Mouse (Mus musculus) lung, embryonic 14.5 days (tissue): ENCODE data around the gene Vsx1. TPM values are rescaled to one million over a fixed set of nuclear protein-coding genes. Genes with fewer than 3 reads are reported as not detected.

ENCODE experiments used
- ATAC-seq: fragments of 200-750 bp; cut with Nextera tagmentation; 2 replicates; pipeline ENCODE4 v1.8.0; 2017; ENCODE audit warnings: mild to moderate bottlenecking, moderate TSS enrichment, moderate library complexity; ENCODE audit not compliant: insufficient read depth
- DNase-seq: peaks from one replicate; pipeline ENCODE4 v3.0.0-alpha.2; 2015
- H3K27ac ChIP-seq: fragments of 300-500 bp; sonication (generic); 2 replicates; pipeline ENCODE4 v1.5.1; 2014; ENCODE audit warnings: low read depth, mild to moderate bottlenecking, moderate library complexity
- H3K27me3 ChIP-seq: fragments of 300-500 bp; sonication (generic); 2 replicates; pipeline ENCODE4 v1.6.1; 2014; ENCODE audit warnings: low read length, control low read depth; ENCODE audit not compliant: insufficient read depth
- H3K36me3 ChIP-seq: fragments of 300-500 bp; sonication (generic); 2 replicates; pipeline ENCODE4 v1.6.1; 2014; ENCODE audit warnings: control low read depth; ENCODE audit not compliant: insufficient read depth
- H3K4me1 ChIP-seq: fragments of 300-500 bp; sonication (generic); 2 replicates; pipeline ENCODE4 v1.6.1; 2014; ENCODE audit warnings: antibody characterized with exemption, control low read depth; ENCODE audit not compliant: insufficient read depth
- H3K4me2 ChIP-seq: fragments of 300-500 bp; sonication (generic); 2 replicates; pipeline ENCODE4 v1.6.1; 2014; ENCODE audit warnings: mild to moderate bottlenecking
- H3K4me3 ChIP-seq: fragments of 300-500 bp; sonication (generic); 2 replicates; pipeline ENCODE4 v1.5.1; 2014; ENCODE audit warnings: low read depth, low read length
- H3K9ac ChIP-seq: fragments of 300-500 bp; sonication (generic); 2 replicates; pipeline ENCODE4 v1.6.1; 2014
- H3K9me3 ChIP-seq: fragments of 300-500 bp; sonication (generic); 2 replicates; pipeline ENCODE4 v1.6.1; 2016; ENCODE audit warnings: low read depth, low read length, control low read depth
- CTCF ChIP-seq: IDR thresholded peaks from 2 replicates; pipeline ENCODE4 v1.5.1; 2016; ENCODE audit warnings: antibody characterized with exemption, low read depth
- WGBS: fragments of 180-500 bp; shearing (Covaris S2); extraction: QIAGEN DNeasy Blood & Tissue Kit; methylation state at CpG from one replicate; pipeline ENCODE4 v1.1.7; 2014; 5-methylcytosine and 5-hydroxymethylcytosine counted together
- polyA plus RNA-seq: library from polyadenylated mRNA; unstranded; fragments of >200 nt; fragmentation: Nextera tagmentation; extraction: Ambion mirVana; gene quantifications from 2 replicates; pipeline ENCODE4 v1.2.1, GENCODE M21; 2014

Vsx1 gene
- polyA plus RNA-seq, 1 experiment from 2014 or later = not detected

GRCm38 (mm10) chr2:150667065-150667819 is 21.9 kb downstream of the Vsx1 start:
- Histone ChIP-seq H3K9ac (peak overlapping the region; percentile 61), H3K4me1 (peaks cover 6% of the 10 kb centered on the region; the same call in 1 of the 2 replicates), H3K36me3 (no peaks in the 10 kb centered on the region), H3K9me3 (no peaks in the 10 kb centered on the region), H3K4me2 (peak overlapping the region; percentile 97), H3K4me3 (peak overlapping the region; percentile 60), H3K27ac (0 out of 2 replicates have a peak overlapping the region, but pooled peaks have one; percentile 24), H3K27me3 (peaks cover 7% of the 10 kb centered on the region; the same call in 1 of the 2 replicates)
- TF ChIP-seq CTCF = no peak
- WGBS = 1% methylated on average over 17 of the region's 17 CpGs
- DNase-seq (no peak), ATAC-seq (peak; percentile 37)

DNA sequence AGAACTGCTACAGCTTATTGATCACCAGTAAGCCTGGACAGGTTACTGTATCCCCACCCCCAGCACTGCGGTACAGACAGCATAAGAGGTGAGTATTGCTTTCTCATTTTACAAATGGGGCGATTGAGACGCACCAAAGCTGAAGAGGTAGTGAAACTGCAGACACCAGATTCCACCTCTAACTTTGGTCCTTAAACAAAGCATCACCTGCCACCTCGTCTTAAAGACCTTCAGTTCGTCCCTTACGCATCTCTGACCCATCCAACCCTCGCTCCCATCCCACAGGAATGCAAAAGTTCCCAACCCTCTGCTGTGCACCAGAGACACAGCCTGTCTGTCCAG is 22.5 kb downstream of the Vsx1 start:
- Histone ChIP-seq H3K4me2 (peak overlapping the region; percentile 97), H3K9me3 (no peaks in the 10 kb centered on the region), H3K27me3 (peaks cover 7% of the 10 kb centered on the region; the same call in 1 of the 2 replicates), H3K4me3 (peak overlapping the region; percentile 60), H3K27ac (no peak overlapping the region), H3K9ac (no peak overlapping the region), H3K4me1 (peaks cover 6% of the 10 kb centered on the region; the same call in 1 of the 2 replicates), H3K36me3 (no peaks in the 10 kb centered on the region)
- no peak for ATAC-seq
- 31% methylated on average over 7 of the region's 7 CpGs for WGBS
- DNase-seq = no peak
- no peak for TF ChIP-seq CTCF

DNA sequence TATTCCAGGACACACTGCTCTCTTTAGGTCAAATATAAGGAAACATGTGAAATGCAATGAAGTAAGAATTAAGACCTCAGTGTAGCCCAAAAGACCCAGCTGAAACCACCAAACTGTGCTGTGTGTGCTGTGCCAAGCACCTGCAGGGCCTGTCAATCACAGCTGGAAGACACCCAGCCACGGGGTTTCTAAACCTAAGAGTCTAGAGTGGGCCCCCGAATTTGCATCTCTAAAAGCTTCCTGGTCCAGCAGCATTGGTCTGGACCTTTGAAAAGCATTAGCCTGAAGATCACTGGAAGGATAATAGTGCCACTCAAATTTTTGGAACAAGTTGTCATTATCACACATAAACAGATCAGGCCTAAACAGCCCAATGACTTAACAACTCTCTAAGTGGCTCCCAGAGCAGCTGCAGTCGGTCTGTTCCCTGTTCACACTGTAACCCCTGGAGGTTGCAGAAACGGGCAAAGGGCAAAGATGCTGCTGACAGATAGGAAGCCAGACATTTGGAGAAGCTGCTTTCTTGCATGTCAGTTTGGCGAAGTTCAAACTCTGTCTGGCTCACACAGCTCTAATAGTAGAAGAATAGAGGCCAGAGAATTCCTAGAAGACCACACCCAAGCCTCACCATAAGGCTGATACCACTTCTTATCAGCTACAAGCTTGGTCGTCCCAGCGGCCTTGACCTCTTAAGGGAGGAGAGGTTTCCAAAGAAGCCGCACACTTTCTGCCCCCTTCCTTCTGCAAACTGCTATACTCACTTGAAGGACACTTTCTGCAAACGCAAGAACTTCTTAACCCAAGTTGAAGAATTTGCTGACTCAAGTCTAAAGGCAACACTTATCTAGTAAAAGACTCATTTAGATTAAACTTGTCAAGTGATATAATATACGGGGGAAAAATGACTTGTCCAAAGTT is 23.4 kb downstream of the Vsx1 start:
- DNase-seq = no peak
- H3K36me3 ChIP-seq = no peaks in the 10 kb centered on the region
- no peak for TF ChIP-seq CTCF
- no peaks in the 10 kb centered on the region for H3K9me3 ChIP-seq
- H3K27ac ChIP-seq = no peak overlapping the region
- peaks cover 7% of the 10 kb centered on the region; the same call in 1 of the 2 replicates for H3K27me3 ChIP-seq
- no peak overlapping the region for H3K9ac ChIP-seq
- H3K4me3 ChIP-seq = no peak overlapping the region
- 39% methylated on average over 10 of the region's 10 CpGs for WGBS
- ATAC-seq = no peak
- peaks cover 6% of the 10 kb centered on the region; the same call in 1 of the 2 replicates for H3K4me1 ChIP-seq
- H3K4me2 ChIP-seq = peak overlapping the region; percentile 16; the same call in 1 of the 2 replicates

DNA sequence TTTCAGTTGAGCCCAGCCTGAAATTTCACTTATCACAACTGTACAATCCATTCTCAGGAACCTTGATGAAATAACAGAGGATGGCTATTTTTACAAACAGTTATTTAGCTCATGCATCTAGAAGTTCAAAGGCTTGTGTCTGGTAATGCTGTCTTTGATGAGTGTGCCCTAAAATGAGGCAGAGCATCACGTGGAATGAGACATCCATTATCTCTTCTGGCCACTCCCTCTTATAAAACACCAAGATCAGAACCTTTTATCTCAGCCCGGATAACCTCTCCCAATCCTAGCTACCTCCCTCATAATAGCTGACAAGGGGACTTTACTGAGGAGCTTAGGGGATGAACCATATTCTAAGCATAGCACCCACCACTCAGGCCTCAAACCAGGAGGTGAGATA is 24.2 kb downstream of the Vsx1 start:
- peaks cover 6% of the 10 kb centered on the region; the same call in 1 of the 2 replicates for H3K4me1 ChIP-seq
- H3K9me3 ChIP-seq = no peaks in the 10 kb centered on the region
- H3K4me3 ChIP-seq = no peak overlapping the region
- ATAC-seq (no peak), DNase-seq (no peak)
- peak overlapping the region; percentile 16; the same call in 1 of the 2 replicates for H3K4me2 ChIP-seq
- H3K27ac ChIP-seq = no peak overlapping the region
- H3K27me3 ChIP-seq = peaks cover 7% of the 10 kb centered on the region; the same call in 1 of the 2 replicates
- WGBS = 60% methylated on average over 2 of the region's 2 CpGs
- TF ChIP-seq CTCF = no peak
- no peaks in the 10 kb centered on the region for H3K36me3 ChIP-seq
- no peak overlapping the region for H3K9ac ChIP-seq

GRCm38 (mm10) chr2:150664152-150664920 is 24.8 kb downstream of the Vsx1 start:
- no peak overlapping the region for H3K27ac ChIP-seq
- H3K27me3 ChIP-seq = peaks cover 7% of the 10 kb centered on the region; the same call in 1 of the 2 replicates
- H3K36me3 ChIP-seq = no peaks in the 10 kb centered on the region
- H3K9me3 ChIP-seq = no peaks in the 10 kb centered on the region
- no peak for TF ChIP-seq CTCF
- no peak overlapping the region for H3K4me3 ChIP-seq
- 55% methylated on average over 5 of the region's 5 CpGs for WGBS
- H3K4me2 ChIP-seq = no peak overlapping the region
- DNase-seq (no peak), ATAC-seq (no peak)
- H3K4me1 ChIP-seq = peaks cover 6% of the 10 kb centered on the region; the same call in 1 of the 2 replicates
- no peak overlapping the region for H3K9ac ChIP-seq

GRCm38 (mm10) chr2:150663255-150663654 is 25.9 kb downstream of the Vsx1 start:
- H3K27ac ChIP-seq = no peak overlapping the region
- peaks cover 7% of the 10 kb centered on the region; the same call in 1 of the 2 replicates for H3K27me3 ChIP-seq
- DNase-seq = peak; percentile 40
- ATAC-seq = no peak
- H3K4me1 ChIP-seq = peaks cover 1% of the 10 kb centered on the region; the same call in 1 of the 2 replicates
- H3K4me2 ChIP-seq = no peak overlapping the region
- H3K9me3 ChIP-seq = no peaks in the 10 kb centered on the region
- no peak for TF ChIP-seq CTCF
- H3K9ac ChIP-seq = no peak overlapping the region
- 45% methylated on average over 9 of the region's 9 CpGs for WGBS
- H3K36me3 ChIP-seq = no peaks in the 10 kb centered on the region
- H3K4me3 ChIP-seq = no peak overlapping the region
